Mouse (Mus musculus) limb, embryonic 15.5 days (tissue): Measurements from ENCODE around the gene Ptprs. TPM values are rescaled to one million over a fixed set of nuclear protein-coding genes. Genes with fewer than 3 reads are reported as not detected.
A peak's percentile ranks its signal among the peaks of the same experiment; 100 is the strongest.

ENCODE experiments used
- ATAC-seq: fragments of 200-750 bp; cut with Nextera tagmentation; 2 replicates; pipeline ENCODE4 v1.8.0; 2017; ENCODE audit warnings: low read depth, moderate TSS enrichment; ENCODE audit not compliant: insufficient number of reproducible peaks, low FRiP score, low TSS enrichment
- H3K27ac ChIP-seq: fragments of 300-500 bp; sonication (generic); 2 replicates; pipeline ENCODE4 v1.5.1; 2015; ENCODE audit warnings: moderate library complexity, mild to moderate bottlenecking, inconsistent platforms
- H3K27me3 ChIP-seq: fragments of 300-500 bp; sonication (generic); 2 replicates; pipeline ENCODE4 v1.6.1; 2015; ENCODE audit warnings: inconsistent platforms
- H3K36me3 ChIP-seq: fragments of 300-500 bp; sonication (generic); 2 replicates; pipeline ENCODE4 v1.6.1; 2015; ENCODE audit warnings: inconsistent platforms
- H3K4me1 ChIP-seq: fragments of 300-500 bp; sonication (generic); 2 replicates; pipeline ENCODE4 v1.6.1; 2015; ENCODE audit warnings: inconsistent platforms
- H3K4me2 ChIP-seq: fragments of 300-500 bp; sonication (generic); 2 replicates; pipeline ENCODE4 v1.6.1; 2015; ENCODE audit warnings: mild to moderate bottlenecking, inconsistent platforms
- H3K4me3 ChIP-seq: fragments of 300-500 bp; sonication (generic); 2 replicates; pipeline ENCODE4 v1.5.1; 2015; ENCODE audit warnings: mild to moderate bottlenecking, inconsistent platforms
- H3K9ac ChIP-seq: fragments of 300-500 bp; sonication (generic); 2 replicates; pipeline ENCODE4 v1.6.1; 2015; ENCODE audit warnings: inconsistent platforms
- H3K9me3 ChIP-seq: fragments of 300-500 bp; sonication (generic); 2 replicates; pipeline ENCODE4 v1.6.1; 2016; ENCODE audit warnings: inconsistent platforms
- WGBS: fragments of 180-500 bp; shearing (Covaris S2); methylation state at CpG from one replicate; pipeline ENCODE4 v1.1.7; 2015; 5-methylcytosine and 5-hydroxymethylcytosine counted together
- polyA plus RNA-seq: library from polyadenylated mRNA; unstranded; fragments of >200 nt; fragmentation: Nextera tagmentation; extraction: Ambion mirVana; gene quantifications from 2 replicates; pipeline ENCODE4 v1.2.1, GENCODE M21; 2015

Gene Ptprs
- polyA plus RNA-seq, 1 experiment from 2014 or later, result 96.3 TPM

DNA sequence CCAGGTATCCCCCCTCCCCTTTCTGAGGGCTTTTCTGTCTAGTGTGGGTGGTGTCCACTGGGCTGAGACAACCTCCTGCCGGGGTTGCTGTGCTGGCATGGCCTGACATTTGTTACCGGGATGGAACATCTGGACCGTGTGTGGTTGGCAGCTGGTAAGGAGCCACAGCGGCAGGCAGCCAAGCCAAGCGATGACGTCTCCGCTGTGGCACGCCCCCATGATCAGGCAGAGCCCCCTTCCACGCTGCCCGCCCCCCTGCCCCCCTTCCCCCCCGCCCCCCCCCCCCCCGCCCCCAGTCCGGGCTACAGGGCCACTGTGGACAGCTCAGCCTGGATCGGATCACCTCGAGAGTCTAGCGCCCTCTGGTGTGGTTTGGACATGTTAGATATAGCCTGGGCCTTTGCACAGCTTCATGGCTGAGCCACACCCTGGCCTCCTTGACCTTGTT, 11.2 kb upstream of the Ptprs start:
- Histone ChIP-seq H3K27me3 (no peaks in the 10 kb centered on the region), H3K27ac (peak overlapping the region; percentile 69), H3K9me3 (peaks cover 4% of the 10 kb centered on the region; the same call in 1 of the 2 replicates), H3K4me2 (0 out of 2 replicates have a peak overlapping the region, but pooled peaks have one; percentile 22), H3K4me1 (peaks cover 15% of the 10 kb centered on the region; the same call in 1 of the 2 replicates), H3K4me3 (no peak overlapping the region), H3K36me3 (no peaks in the 10 kb centered on the region), H3K9ac (no peak overlapping the region)
- ATAC-seq, result peak; percentile 57
- WGBS, result 6% methylated on average over 11 of the region's 16 CpGs

DNA sequence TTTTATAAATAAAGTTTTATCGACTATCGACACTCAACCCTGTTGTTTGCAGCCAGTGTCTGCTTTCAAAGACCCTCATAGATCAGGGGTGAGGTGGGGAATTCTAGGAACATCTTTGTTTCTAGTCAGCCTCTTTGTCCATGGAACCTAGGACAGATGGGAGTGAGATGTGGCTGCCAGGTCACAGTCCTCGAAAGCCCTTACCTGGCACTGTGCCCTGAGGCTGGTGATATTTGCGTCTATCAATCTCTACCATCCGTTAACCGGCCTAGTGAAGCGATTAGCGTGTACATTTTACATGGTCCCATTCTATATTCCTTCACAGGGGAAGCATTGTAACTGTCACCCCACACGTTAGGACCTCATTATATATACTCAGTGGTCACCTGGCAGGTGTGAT, 9.6 kb upstream of the Ptprs start:
- 90% methylated on average over 9 of the region's 9 CpGs for WGBS
- Histone ChIP-seq H3K4me2 (no peak overlapping the region), H3K4me3 (no peak overlapping the region), H3K27ac (no peak overlapping the region), H3K27me3 (no peaks in the 10 kb centered on the region), H3K9me3 (no peaks in the 10 kb centered on the region), H3K9ac (no peak overlapping the region), H3K4me1 (peaks cover 15% of the 10 kb centered on the region; the same call in 1 of the 2 replicates), H3K36me3 (no peaks in the 10 kb centered on the region)
- ATAC-seq, result no peak

DNA sequence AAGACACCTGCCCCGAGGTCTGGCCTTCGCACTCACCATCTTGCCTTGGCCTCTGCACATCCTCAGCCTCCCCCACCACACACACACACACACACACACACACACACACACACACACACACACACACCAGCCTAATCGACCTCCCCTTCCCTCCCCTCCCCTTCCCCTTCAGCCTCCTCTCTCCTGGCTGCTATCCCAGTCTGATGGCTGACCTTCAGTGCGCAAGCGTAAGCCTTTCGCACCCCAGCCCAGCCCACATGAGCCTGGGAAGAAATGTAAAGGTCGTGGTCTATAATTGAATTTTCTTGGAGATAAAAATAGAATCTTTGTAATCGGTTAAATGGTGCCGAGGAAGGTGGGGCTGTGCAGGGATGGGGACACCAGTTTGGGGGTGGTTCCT, 8.8 kb upstream of the Ptprs start:
- Histone ChIP-seq H3K9ac (no peak overlapping the region), H3K36me3 (no peaks in the 10 kb centered on the region), H3K4me2 (no peak overlapping the region), H3K27me3 (no peaks in the 10 kb centered on the region), H3K4me3 (no peak overlapping the region), H3K4me1 (peaks cover 15% of the 10 kb centered on the region; the same call in 1 of the 2 replicates), H3K27ac (no peak overlapping the region), H3K9me3 (no peaks in the 10 kb centered on the region)
- no peak for ATAC-seq
- 72% methylated on average over 9 of the region's 9 CpGs for WGBS

- Histone ChIP-seq H3K9ac (no peak overlapping the region), H3K9me3 (no peaks in the 10 kb centered on the region), H3K4me1 (peaks cover 22% of the 10 kb centered on the region), H3K27me3 (no peaks in the 10 kb centered on the region), H3K27ac (no peak overlapping the region), H3K4me3 (no peak overlapping the region), H3K36me3 (no peaks in the 10 kb centered on the region), H3K4me2 (no peak overlapping the region)
- WGBS, result 75% methylated on average over 1 of the region's 1 CpGs
- ATAC-seq, result no peak
Observed at GRCm38 (mm10) chr17:56482671-56483070, 6.4 kb upstream of the Ptprs start.

DNA sequence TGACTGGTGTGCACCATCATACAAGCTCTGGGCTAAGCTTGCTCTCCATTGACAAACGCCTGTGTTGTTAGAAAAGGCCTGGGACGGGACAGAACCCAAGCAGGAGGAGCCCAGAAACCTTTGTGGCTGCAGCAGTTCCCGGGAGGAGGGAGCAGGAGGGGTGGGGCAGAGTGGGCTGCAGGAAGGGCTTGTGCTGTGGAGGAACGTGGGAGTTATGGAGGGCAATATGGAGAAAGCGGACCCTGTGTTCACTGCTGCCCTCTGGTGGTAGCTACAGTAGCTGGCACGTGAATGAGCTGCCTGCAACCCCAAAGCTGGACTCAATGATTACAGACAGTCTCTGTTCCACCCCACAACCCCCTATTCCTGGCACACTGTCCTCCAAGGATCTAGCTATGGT, 3.1 kb upstream of the Ptprs start:
- no peaks in the 10 kb centered on the region for H3K9me3 ChIP-seq

DNA sequence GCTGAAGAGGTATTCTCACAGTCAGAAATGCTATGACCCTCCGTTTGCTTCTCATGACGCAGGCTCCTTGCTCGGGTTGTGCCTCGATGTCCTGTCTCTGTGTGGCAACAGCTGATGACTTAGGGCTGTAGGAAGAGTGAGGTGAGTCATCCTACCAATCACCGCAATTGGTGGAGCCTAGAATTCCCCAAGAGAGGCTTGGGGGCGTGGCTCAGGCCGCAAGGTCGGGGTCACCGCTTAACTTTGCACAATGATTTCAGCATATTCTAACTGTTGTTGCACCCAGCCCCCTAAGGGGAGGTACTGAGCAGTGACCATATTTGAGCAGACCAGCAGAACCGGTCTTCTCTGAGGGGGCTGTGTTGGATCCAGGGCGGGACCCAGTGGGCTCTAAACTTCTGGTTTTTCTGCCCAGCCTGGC, 1.9 kb upstream of the Ptprs start:
- H3K4me2 ChIP-seq, result no peak overlapping the region
- peaks cover 26% of the 10 kb centered on the region for H3K27me3 ChIP-seq
- H3K9me3 ChIP-seq, result no peaks in the 10 kb centered on the region
- 61% methylated on average over 11 of the region's 11 CpGs for WGBS
- no peak overlapping the region for H3K27ac ChIP-seq
- H3K4me3 ChIP-seq, result no peak overlapping the region
- ATAC-seq, result no peak
- H3K9ac ChIP-seq, result no peak overlapping the region
- H3K36me3 ChIP-seq, result no peaks in the 10 kb centered on the region
- peaks cover 44% of the 10 kb centered on the region for H3K4me1 ChIP-seq

More for the DNA sequence above, 3.1 kb upstream of the Ptprs start:
- no peaks in the 10 kb centered on the region for H3K36me3 ChIP-seq
- no peak overlapping the region for H3K27ac ChIP-seq
- no peak overlapping the region for H3K4me2 ChIP-seq
- WGBS, result 14% methylated on average over 6 of the region's 6 CpGs
- H3K9ac ChIP-seq, result no peak overlapping the region
- H3K27me3 ChIP-seq, result peaks cover 14% of the 10 kb centered on the region
- no peak overlapping the region for H3K4me3 ChIP-seq
- peaks cover 33% of the 10 kb centered on the region for H3K4me1 ChIP-seq
- no peak for ATAC-seq

- H3K9me3 ChIP-seq, result no peaks in the 10 kb centered on the region
- no peak for ATAC-seq
- peaks cover 35% of the 10 kb centered on the region for H3K27me3 ChIP-seq
- 81% methylated on average over 19 of the region's 19 CpGs for WGBS
- H3K4me1 ChIP-seq, result peaks cover 53% of the 10 kb centered on the region
- no peak overlapping the region for H3K4me3 ChIP-seq
- H3K27ac ChIP-seq, result no peak overlapping the region
- no peak overlapping the region for H3K9ac ChIP-seq
- no peak overlapping the region for H3K4me2 ChIP-seq
- H3K36me3 ChIP-seq, result no peaks in the 10 kb centered on the region
Observed at GRCm38 (mm10) chr17:56477191-56477818, 1.0 kb upstream of the Ptprs start.

DNA sequence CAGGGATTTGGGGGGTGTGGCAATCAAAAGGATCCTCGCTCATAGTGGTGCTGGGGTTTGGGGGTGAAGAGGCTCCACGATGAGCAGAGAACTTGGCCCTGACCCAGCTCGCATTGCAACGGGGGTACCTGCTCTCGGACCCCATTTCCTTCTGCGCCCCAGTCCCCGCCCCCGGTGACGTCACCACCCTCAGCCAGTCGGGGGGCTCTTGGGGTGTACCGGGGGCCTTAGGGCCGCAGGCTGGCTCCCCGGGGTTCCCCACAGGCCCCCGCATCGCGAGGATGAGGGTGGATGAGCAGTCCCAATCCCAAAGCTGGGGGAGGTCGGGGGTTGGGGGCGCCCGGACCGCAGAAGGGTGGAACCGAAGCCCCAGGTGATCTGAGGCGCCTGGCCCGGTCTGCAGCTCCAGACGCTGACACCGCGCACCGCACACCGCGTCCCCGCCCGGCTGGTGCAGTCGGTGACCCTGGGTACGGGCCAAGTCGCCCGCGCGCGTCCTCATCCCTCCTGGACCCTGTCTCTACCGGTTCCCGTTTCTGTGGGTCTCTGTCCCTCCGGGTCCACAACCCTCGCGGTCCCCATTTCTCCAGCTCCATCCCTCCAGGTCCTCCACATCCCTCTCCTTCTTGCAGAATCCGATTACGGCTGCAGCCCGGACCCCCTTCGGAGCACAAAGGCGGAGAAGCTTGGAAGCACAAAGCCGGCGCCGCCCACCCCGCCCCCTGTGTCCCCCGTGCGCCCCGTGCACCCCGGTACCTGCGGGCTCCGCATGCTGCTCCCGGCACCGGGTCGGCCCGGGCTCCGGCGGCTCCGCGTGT, 490 bp downstream of the Ptprs start:
- no peaks in the 10 kb centered on the region for H3K36me3 ChIP-seq
- H3K27me3 ChIP-seq, result peaks cover 49% of the 10 kb centered on the region
- ATAC-seq, result no peak; the same call in 1 of the 2 replicates

GRCm38 (mm10) chr17:56474831-56475581, 1.3 kb downstream of the Ptprs start:
- peak overlapping the region; percentile 74 for H3K9ac ChIP-seq
- peaks cover 76% of the 10 kb centered on the region for H3K4me1 ChIP-seq
- 1% methylated on average over 24 of the region's 24 CpGs for WGBS
- no peaks in the 10 kb centered on the region for H3K36me3 ChIP-seq
- peak overlapping the region; percentile 93 for H3K4me2 ChIP-seq
- peak overlapping the region; percentile 66 for H3K4me3 ChIP-seq
- no peak for ATAC-seq
- no peaks in the 10 kb centered on the region for H3K9me3 ChIP-seq
- H3K27me3 ChIP-seq, result peaks cover 52% of the 10 kb centered on the region
- no peak overlapping the region for H3K27ac ChIP-seq

More for the DNA sequence above, 490 bp downstream of the Ptprs start:
- no peaks in the 10 kb centered on the region for H3K9me3 ChIP-seq
- peak overlapping the region; percentile 79 for H3K27ac ChIP-seq
- peak overlapping the region; percentile 93 for H3K4me2 ChIP-seq
- H3K4me1 ChIP-seq, result peaks cover 68% of the 10 kb centered on the region
- H3K4me3 ChIP-seq, result peak overlapping the region; percentile 66
- H3K9ac ChIP-seq, result peak overlapping the region; percentile 74
- 2% methylated on average over 64 of the region's 66 CpGs for WGBS

- ATAC-seq, result no peak
Observed at GRCm38 (mm10) chr17:56474311-56474830, 1.9 kb downstream of the Ptprs start.

DNA sequence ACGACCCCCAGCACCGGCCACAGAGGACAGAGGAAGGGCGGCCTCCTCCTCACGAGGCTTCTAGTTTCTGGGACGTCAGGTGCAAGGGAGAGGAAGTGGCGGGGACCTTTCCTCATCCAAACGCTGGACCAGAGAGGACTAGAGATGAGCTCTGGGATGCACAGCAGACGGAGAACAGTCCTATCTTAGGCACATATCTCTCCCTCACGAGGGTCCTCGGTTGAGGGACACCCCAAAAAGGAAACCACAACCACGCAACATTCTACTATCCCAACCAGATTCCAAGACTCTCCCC, 2.7 kb downstream of the Ptprs start:
- Histone ChIP-seq H3K4me1 (peaks cover 81% of the 10 kb centered on the region), H3K4me2 (peak overlapping the region; percentile 93), H3K9me3 (no peaks in the 10 kb centered on the region), H3K27ac (no peak overlapping the region), H3K27me3 (peaks cover 52% of the 10 kb centered on the region), H3K4me3 (peak overlapping the region; percentile 66), H3K9ac (no peak overlapping the region), H3K36me3 (no peaks in the 10 kb centered on the region)
- ATAC-seq, result no peak
- WGBS, result 4% methylated on average over 11 of the region's 11 CpGs

More at GRCm38 (mm10) chr17:56474311-56474830, 1.9 kb downstream of the Ptprs start:
- no peaks in the 10 kb centered on the region for H3K36me3 ChIP-seq
- H3K27ac ChIP-seq, result no peak overlapping the region
- H3K27me3 ChIP-seq, result peaks cover 52% of the 10 kb centered on the region
- H3K4me2 ChIP-seq, result peak overlapping the region; percentile 93
- H3K9me3 ChIP-seq, result no peaks in the 10 kb centered on the region
- WGBS, result 4% methylated on average over 32 of the region's 32 CpGs
- H3K4me1 ChIP-seq, result peaks cover 79% of the 10 kb centered on the region
- peak overlapping the region; percentile 74 for H3K9ac ChIP-seq
- H3K4me3 ChIP-seq, result peak overlapping the region; percentile 66
